Mouse (Mus musculus) midbrain, embryonic 16.5 days (tissue): ENCODE results near the gene Lrrc8d. TPM values are rescaled to one million over a fixed set of nuclear protein-coding genes. Genes with fewer than 3 reads are reported as not detected.

Source experiments
- ATAC-seq: fragments of 200-750 bp; cut with Nextera tagmentation; 2 replicates; pipeline ENCODE4 v1.8.0; 2017; ENCODE audit warnings: moderate TSS enrichment
- H3K27ac ChIP-seq: fragments of 300-500 bp; sonication (generic); 2 replicates; pipeline ENCODE4 v1.5.1; 2014; ENCODE audit warnings: mild to moderate bottlenecking, low read length, mixed read lengths
- H3K27me3 ChIP-seq: fragments of 300-500 bp; sonication (generic); 2 replicates; pipeline ENCODE4 v1.6.1; 2014; ENCODE audit warnings: low read depth, low read length, mixed read lengths; ENCODE audit not compliant: control insufficient read depth, insufficient read depth
- H3K36me3 ChIP-seq: fragments of 300-500 bp; sonication (generic); 2 replicates; pipeline ENCODE4 v1.6.1; 2014; ENCODE audit warnings: mild to moderate bottlenecking, low read length, moderate library complexity, mixed read lengths; ENCODE audit not compliant: control insufficient read depth, insufficient read depth
- H3K4me1 ChIP-seq: fragments of 300-500 bp; sonication (generic); 2 replicates; pipeline ENCODE4 v1.6.1; 2014; ENCODE audit warnings: mild to moderate bottlenecking, low read length, mixed read lengths; ENCODE audit not compliant: control insufficient read depth, insufficient read depth
- H3K4me2 ChIP-seq: fragments of 300-500 bp; sonication (generic); 2 replicates; pipeline ENCODE4 v1.6.1; 2014; ENCODE audit warnings: mild to moderate bottlenecking, low read length, mixed read lengths
- H3K4me3 ChIP-seq: fragments of 300-500 bp; sonication (generic); 2 replicates; pipeline ENCODE4 v1.5.1; 2014; ENCODE audit warnings: low read depth, mild to moderate bottlenecking, low read length, moderate library complexity, mixed read lengths
- H3K9ac ChIP-seq: fragments of 300-500 bp; sonication (generic); 2 replicates; pipeline ENCODE4 v1.6.1; 2014; ENCODE audit warnings: low read depth, low read length, mixed read lengths
- H3K9me3 ChIP-seq: fragments of 300-500 bp; sonication (generic); replicated peaks from 2 replicates; pipeline ENCODE4 v1.6.1; 2014; ENCODE audit warnings: mild to moderate bottlenecking, low read length, mixed read lengths; ENCODE audit not compliant: control insufficient read depth, poor library complexity, severe bottlenecking
- WGBS: fragments of 180-500 bp; shearing (Covaris S2); extraction: QIAGEN DNeasy Blood & Tissue Kit; methylation state at CpG from one replicate; pipeline ENCODE4 v1.1.7; 2014; 5-methylcytosine and 5-hydroxymethylcytosine counted together
- polyA plus RNA-seq: library from polyadenylated mRNA; unstranded; fragments of >200 nt; fragmentation: Nextera tagmentation; extraction: Ambion mirVana; gene quantifications from 2 replicates; pipeline ENCODE4 v1.2.1, GENCODE M21; 2015

Lrrc8d gene
- polyA plus RNA-seq, 1 experiment from 2014 or later: 33.9 TPM

DNA sequence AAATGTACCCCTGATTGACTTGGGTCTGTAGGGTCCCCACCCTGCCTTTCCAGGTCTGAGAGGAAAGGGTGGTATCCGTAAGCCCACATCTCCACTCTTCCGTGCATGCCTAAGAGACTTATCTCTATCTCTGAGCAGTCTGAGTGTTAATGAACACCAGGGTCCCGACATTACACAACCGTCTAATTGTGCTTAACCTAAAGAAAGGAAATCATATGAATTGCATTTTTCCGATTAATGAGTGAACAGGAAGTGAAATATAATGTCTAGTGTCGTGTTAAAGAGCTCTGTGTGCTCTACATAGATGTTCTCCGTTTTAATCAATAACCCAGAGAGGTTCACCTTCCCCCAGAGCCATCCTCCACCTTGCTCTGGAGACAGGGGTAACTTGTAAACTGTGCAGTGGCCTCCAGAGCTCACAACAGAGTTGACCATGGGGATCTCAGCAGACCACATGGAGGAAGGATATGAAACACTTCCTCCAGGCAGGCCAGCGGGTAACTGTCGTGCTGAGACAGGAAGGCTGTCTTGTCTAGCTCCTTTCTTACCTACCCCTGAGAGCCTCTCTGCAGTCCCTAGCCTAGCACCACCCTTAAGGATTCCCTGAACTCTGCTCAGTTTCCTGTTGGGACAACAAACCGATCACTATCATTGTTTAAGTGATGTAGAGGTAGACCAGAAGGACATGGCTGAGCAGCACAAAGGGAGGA, 144.4 kb downstream of the Lrrc8d start:
- Histone ChIP-seq H3K4me2 (no peak overlapping the region), H3K36me3 (no peaks in the 10 kb centered on the region), H3K9ac (no peak overlapping the region), H3K4me3 (no peak overlapping the region), H3K27ac (no peak overlapping the region), H3K9me3 (no peaks in the 10 kb centered on the region), H3K4me1 (no peaks in the 10 kb centered on the region; the same call in 1 of the 2 replicates), H3K27me3 (no peaks in the 10 kb centered on the region)
- WGBS: 91% methylated on average over 10 of the region's 10 CpGs
- ATAC-seq: no peak

- no peaks in the 10 kb centered on the region for H3K27me3 ChIP-seq
- H3K36me3 ChIP-seq: no peaks in the 10 kb centered on the region
- no peak overlapping the region for H3K4me2 ChIP-seq
- H3K27ac ChIP-seq: no peak overlapping the region
- ATAC-seq: no peak
- H3K9ac ChIP-seq: no peak overlapping the region
- H3K4me3 ChIP-seq: no peak overlapping the region
- H3K4me1 ChIP-seq: peaks cover 4% of the 10 kb centered on the region; the same call in 1 of the 2 replicates
- H3K9me3 ChIP-seq: no peaks in the 10 kb centered on the region
- 98% methylated on average over 2 of the region's 2 CpGs for WGBS
Measured at GRCm38 (mm10) chr5:105845041-105845440, 145.3 kb downstream of the Lrrc8d start.

GRCm38 (mm10) chr5:105847726-105848125, 148.0 kb downstream of the Lrrc8d start:
- no peaks in the 10 kb centered on the region for H3K36me3 ChIP-seq
- ATAC-seq: no peak
- WGBS: 88% methylated on average over 8 of the region's 8 CpGs
- H3K4me2 ChIP-seq: no peak overlapping the region
- no peaks in the 10 kb centered on the region for H3K27me3 ChIP-seq
- no peak overlapping the region for H3K4me3 ChIP-seq
- H3K9me3 ChIP-seq: no peaks in the 10 kb centered on the region
- no peak overlapping the region for H3K27ac ChIP-seq
- no peak overlapping the region for H3K9ac ChIP-seq
- H3K4me1 ChIP-seq: peaks cover 4% of the 10 kb centered on the region; the same call in 1 of the 2 replicates

DNA sequence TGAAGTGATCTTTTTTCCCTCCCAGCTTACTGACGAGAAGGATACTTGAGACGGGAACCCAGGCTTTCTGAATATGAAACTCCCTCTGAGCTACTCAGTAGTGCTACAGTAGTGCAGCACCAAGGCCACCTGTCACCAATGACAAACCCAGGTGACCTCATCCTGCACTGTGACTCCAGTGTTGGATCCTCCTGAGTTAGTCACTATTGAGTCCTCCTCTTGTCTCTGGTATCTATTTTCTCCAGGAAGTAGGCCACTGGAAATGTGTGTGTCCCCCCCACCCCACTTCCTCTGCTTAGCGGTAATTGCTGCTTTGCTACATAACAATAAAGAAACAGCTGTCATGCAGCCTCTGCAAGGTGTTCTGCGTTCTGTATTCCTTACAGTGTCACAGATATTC, 149.5 kb downstream of the Lrrc8d start:
- Histone ChIP-seq H3K36me3 (no peaks in the 10 kb centered on the region), H3K9me3 (no peaks in the 10 kb centered on the region), H3K9ac (no peak overlapping the region), H3K4me3 (no peak overlapping the region), H3K4me1 (peaks cover 4% of the 10 kb centered on the region; the same call in 1 of the 2 replicates), H3K27ac (no peak overlapping the region), H3K27me3 (no peaks in the 10 kb centered on the region), H3K4me2 (no peak overlapping the region)
- ATAC-seq: no peak
- WGBS: 89% methylated on average over 4 of the region's 4 CpGs

DNA sequence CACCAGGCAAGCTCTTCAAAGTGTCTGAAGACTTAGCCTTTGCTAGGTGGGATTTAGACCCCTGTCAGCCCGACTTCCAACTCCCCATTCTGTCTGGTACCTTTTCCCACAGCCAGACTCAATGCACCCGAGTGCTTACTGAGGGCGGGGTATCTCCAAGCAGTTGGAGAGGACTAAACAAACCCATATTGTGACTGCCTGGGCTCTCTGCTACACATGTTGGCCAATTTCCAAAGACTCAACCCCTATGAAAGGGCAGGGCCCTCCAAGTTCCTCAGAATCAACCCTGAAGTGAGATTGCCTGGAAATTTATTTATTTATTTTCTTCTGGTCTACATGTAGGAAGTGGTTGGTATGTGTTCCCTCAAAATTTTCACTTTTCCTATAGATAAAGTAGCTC, 149.9 kb downstream of the Lrrc8d start:
- ATAC-seq: no peak
- H3K4me2 ChIP-seq: no peak overlapping the region
- no peak overlapping the region for H3K27ac ChIP-seq
- H3K36me3 ChIP-seq: no peaks in the 10 kb centered on the region
- peaks cover 4% of the 10 kb centered on the region; the same call in 1 of the 2 replicates for H3K4me1 ChIP-seq
- WGBS: 72% methylated on average over 3 of the region's 3 CpGs
- no peaks in the 10 kb centered on the region for H3K27me3 ChIP-seq
- H3K4me3 ChIP-seq: no peak overlapping the region
- no peak overlapping the region for H3K9ac ChIP-seq
- H3K9me3 ChIP-seq: no peaks in the 10 kb centered on the region

DNA sequence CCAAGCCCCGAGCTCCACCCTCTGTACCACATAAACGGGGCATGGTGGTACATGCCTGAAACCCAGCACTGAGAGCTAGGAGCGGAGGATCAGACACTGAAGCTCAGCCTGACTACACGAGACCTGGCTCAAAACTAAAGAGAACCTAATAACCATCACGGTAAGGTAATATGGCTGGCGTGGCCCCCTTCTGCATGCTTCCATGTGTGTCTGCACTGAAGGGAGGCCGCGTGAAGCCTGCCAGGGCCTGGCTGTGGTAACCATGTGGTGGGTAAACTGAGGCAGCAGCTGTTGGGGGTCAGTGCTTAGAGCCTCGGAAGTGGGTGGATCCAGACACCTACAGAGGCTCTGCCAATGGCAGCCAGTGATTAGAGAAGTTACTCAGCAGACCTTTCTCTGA, 153.5 kb downstream of the Lrrc8d start:
- Histone ChIP-seq H3K36me3 (no peaks in the 10 kb centered on the region), H3K4me2 (no peak overlapping the region), H3K27me3 (no peaks in the 10 kb centered on the region), H3K9ac (no peak overlapping the region), H3K9me3 (no peaks in the 10 kb centered on the region), H3K27ac (no peak overlapping the region), H3K4me3 (no peak overlapping the region), H3K4me1 (peaks cover 4% of the 10 kb centered on the region; the same call in 1 of the 2 replicates)
- 87% methylated on average over 9 of the region's 9 CpGs for WGBS
- no peak for ATAC-seq

DNA sequence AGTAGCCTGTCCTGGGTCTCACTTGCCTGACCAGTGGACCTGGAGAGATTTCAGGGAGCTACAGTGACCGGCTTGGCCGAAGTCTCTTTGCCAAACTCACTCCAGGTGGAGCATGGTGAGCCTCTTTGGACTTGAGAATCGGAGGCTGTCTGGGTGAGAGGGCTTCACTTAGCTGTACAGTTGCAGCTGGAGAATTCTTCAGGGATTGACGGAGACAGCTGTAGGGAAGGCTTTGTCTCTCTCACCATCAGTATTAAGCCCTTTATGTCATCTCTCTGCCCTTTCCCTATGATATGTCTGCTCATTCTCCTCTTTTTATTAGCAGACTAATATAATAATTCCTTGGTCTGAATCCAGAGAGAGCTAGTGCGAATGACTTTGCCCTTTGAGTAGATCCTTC, 157.7 kb downstream of the Lrrc8d start:
- Histone ChIP-seq H3K36me3 (no peaks in the 10 kb centered on the region), H3K4me2 (no peak overlapping the region), H3K4me1 (no peaks in the 10 kb centered on the region), H3K27ac (no peak overlapping the region), H3K9ac (no peak overlapping the region), H3K9me3 (no peaks in the 10 kb centered on the region), H3K27me3 (no peaks in the 10 kb centered on the region), H3K4me3 (no peak overlapping the region)
- ATAC-seq: no peak
- WGBS: 89% methylated on average over 5 of the region's 5 CpGs

DNA sequence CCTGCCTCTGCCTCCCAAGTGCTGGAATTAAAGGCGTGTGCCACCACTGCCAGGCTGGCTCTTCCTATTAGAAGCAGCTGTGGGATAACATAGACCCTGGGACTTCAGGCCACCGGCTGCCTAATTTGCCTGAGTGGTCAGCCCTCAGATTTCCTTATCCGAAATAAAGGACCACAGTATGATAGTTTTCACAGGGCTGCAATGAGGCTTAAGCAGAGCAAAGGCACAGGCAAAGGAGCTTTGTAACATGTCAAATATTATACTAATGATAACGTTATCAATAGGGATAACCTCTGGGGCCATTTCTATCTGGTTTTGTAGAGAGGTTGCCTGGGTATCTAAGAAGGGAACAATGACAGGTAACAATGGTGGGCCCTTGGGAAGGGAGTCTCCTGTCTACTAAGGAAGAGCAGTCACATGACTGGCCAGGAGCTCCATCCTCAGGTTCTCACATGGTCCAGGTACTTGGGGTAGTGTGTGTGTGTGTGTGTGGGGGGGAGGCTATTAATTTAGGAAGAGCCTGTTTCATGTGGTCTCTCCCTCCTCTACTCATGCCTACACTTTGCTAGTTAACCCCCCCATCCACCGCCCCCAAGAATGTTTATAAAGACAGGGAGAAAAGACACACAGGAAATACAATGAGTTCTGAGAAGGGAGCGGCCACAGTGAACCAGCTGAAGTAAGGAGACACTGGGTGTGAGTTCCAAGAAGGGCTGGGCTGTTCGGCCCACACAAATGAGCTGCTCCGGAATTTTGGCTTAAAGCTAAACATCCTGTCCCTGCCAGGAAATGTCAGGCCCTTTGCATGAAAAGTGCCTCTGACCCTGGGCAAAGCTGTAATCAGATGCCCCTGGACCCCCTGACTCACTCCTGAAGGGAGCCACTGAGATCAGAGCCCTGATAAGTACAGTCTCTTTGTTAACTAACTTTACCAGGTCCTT, 159.3 kb downstream of the Lrrc8d start:
- Histone ChIP-seq H3K9ac (no peak overlapping the region), H3K27me3 (no peaks in the 10 kb centered on the region), H3K4me1 (no peaks in the 10 kb centered on the region), H3K27ac (no peak overlapping the region), H3K4me2 (no peak overlapping the region), H3K4me3 (no peak overlapping the region), H3K36me3 (no peaks in the 10 kb centered on the region), H3K9me3 (no peaks in the 10 kb centered on the region)
- 86% methylated on average over 8 of the region's 8 CpGs for WGBS
- no peak for ATAC-seq
